Mouse (Mus musculus): ENCODE results near the gene B3gnt4.
"Not testable (repeated sequence)": the region's sequence is repeated elsewhere in the genome, so short reads cannot be mapped to it uniquely, and the experiment has no call there.

Gene B3gnt4

GRCm38 (mm10) chr5:123510160-123510559 lies at the start of gene B3gnt4:
Gene B3gnt4 (plus strand): TSS chr5:123510460.
- no peak for DNase-seq (ENCODE audit: low spot score)

DNA sequence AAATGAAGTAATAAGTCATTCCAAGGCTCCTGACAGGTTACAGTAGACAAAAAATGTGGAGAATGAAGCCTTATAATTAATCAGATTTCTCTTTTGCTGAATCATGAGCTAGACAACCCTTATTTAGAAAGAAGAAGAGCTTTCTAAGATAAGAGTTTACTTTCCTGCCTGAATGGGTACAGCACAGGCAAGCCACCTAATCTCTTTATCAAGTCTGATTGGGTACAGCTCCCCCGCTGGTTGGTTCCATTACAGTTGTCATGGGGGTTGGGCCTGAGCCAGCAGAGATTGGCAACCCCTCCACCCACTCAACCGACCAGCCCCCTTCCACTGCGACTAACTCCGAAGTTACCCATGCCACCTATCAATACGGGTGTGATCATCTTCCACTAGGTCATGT lies 48.8 kb upstream of the B3gnt4 start:
- no peak for DNase-seq (ENCODE audit: low spot score)

DNA sequence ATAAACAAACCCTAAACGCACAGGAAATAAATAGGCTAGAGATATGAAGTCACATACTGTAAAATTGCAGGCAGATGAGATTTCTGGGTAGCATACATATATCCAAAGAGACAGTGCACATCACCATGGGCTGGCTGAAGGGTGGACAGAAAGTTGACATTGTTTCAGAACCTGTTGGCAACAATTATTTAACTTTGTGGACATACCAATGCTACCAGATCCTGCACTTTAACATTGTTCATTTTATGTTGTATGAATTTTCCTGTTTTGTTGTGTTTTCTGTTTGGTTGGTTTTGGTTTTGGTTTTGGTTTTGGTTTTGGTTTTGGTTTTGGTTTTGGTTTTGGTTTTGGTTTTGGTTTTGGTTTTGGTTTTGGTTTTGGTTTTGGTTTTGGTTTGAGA lies 45.6 kb upstream of the B3gnt4 start:
- no peak for DNase-seq (ENCODE audit: low spot score)

- no peak for DNase-seq (ENCODE audit: low spot score)
These were observed 39.4 kb upstream of the B3gnt4 start for GRCm38 (mm10) chr5:123470784-123471400.

GRCm38 (mm10) chr5:123473817-123474216 lies 36.4 kb upstream of the B3gnt4 start:
- no peak for DNase-seq (ENCODE audit: low spot score)

DNA sequence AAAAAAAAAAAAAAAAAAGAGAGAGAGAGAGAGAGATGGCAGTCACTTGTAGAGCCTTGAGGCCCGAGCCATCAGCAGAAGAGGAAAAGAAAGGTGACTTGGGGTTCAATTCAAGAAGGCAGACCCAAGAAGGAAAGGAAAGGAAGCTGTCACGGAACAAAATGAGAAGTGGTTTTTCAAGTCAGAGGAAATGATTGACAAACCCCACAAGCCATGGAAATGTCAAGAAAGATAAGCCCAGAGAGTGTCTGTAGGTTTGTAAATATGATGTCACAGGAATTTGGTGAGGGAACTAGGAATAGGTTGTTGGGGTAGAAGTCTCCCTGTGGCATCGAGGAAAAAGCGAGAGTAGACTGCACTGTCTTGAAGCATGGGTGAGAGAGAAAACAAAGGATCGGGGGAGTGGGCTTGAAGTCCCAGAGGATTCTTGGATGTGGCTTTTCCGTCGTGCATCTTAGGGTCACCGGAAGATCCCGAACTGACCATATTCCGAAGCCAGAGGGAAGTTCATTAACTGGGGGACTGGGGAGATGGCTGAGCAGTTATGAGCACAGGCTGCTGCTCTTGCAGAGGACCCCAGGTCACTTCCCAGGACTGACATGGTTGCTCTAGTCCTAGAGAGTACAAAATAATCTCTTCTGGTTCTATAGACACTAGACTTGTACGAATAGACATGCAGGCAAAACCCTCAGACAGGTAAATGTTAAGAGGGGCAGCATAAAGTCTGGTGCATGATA lies 22.4 kb upstream of the B3gnt4 start:
- DNase-seq (ENCODE audit: low spot score): no peak

- DNase-seq (ENCODE audit: low spot score): no peak
These were observed 21.0 kb upstream of the B3gnt4 start, which contains the start of the genes Lrrc43 and Il31 for GRCm38 (mm10) chr5:123489112-123489785. Gene Lrrc43 (plus strand): TSS chr5:123489305. Gene Il31 (minus strand): TSS chr5:123489489.

GRCm38 (mm10) chr5:123489935-123490334 lies 20.3 kb upstream of the B3gnt4 start:
- DNase-seq (ENCODE audit: low spot score): no peak

- DNase-seq (ENCODE audit: low spot score): no peak
These were observed 10.5 kb upstream of the B3gnt4 start for GRCm38 (mm10) chr5:123499717-123500116.

DNA sequence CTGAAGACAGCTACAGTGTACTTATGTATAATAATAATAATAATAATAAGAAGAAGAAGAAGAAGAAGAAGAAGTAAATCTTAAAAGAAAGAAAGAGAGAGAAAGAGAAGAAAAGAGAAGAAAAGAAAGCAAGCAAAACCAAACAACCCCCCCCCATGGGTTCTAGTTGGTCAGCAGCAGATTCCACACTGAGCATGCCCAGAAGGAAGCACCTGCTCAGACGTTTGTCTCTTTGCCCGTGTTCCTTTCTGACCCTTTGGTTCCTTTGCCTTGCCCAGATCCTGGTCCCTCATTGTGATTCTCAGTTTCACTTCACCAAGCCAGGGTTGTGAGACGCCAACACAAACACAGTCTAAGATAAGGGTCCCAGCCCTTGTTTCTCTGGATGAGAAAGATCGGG lies 8.3 kb upstream of the B3gnt4 start:
- no peak for DNase-seq (ENCODE audit: low spot score)

GRCm38 (mm10) chr5:123507936-123508723 lies 2.1 kb upstream of the B3gnt4 start:
- peak; percentile 86 for DNase-seq (ENCODE audit: low spot score)

GRCm38 (mm10) chr5:123508921-123509320 lies 1.3 kb upstream of the B3gnt4 start:
- DNase-seq (ENCODE audit: low spot score): no peak

DNA sequence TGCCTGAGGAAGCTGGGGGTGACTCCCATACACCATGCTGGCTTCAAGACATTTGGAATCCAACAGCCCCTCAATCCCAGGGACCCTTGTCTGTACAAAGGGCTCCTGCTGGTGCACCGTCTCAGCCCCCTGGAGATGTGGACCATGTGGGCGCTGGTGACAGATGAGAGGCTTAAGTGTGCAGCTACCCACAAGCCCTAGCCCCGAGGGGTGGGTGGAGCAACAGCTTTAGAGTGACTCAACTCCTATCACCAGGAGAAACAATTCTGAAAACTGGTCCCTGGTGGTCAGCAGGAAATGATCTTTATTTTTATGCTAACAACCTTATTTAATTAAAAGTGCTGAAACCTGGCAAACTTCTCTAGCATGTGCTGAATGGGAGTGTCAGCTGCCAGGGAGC lies 1.2 kb downstream of the B3gnt4 start:
- DNase-seq (ENCODE audit: low spot score): not testable (repeated sequence)

DNA sequence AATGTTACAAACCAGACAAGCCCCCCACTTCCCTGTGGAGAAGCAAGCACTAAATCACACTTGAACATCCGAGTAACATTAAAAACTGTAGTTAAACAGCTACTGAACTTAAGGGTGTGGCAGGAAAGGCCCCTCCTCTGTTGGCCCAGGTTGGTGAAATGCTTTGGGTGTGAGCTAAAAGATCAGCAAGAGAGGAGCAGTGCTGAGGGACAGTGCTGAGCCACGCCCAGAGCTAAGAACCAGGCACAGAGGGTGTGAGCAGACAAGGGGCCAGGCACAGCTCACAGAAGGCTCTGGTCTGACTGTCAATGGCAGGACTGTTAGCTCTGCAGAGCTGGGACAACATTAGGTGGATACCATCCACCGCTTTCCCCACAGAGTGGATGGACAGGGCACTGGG lies 1.8 kb downstream of the B3gnt4 start:
- DNase-seq (ENCODE audit: low spot score): no peak

- DNase-seq (ENCODE audit: low spot score): no peak
These were observed 4.6 kb downstream of the B3gnt4 start for GRCm38 (mm10) chr5:123514871-123515270.

GRCm38 (mm10) chr5:123520666-123521065 lies 10.4 kb downstream of the B3gnt4 start:
- DNase-seq (ENCODE audit: low spot score): no peak

- no peak for DNase-seq (ENCODE audit: low spot score)
These were observed 11.4 kb downstream of the B3gnt4 start for GRCm38 (mm10) chr5:123521621-123522020.

- DNase-seq (ENCODE audit: low spot score): no peak
These were observed 11.9 kb downstream of the B3gnt4 start for GRCm38 (mm10) chr5:123522166-123522565.

DNA sequence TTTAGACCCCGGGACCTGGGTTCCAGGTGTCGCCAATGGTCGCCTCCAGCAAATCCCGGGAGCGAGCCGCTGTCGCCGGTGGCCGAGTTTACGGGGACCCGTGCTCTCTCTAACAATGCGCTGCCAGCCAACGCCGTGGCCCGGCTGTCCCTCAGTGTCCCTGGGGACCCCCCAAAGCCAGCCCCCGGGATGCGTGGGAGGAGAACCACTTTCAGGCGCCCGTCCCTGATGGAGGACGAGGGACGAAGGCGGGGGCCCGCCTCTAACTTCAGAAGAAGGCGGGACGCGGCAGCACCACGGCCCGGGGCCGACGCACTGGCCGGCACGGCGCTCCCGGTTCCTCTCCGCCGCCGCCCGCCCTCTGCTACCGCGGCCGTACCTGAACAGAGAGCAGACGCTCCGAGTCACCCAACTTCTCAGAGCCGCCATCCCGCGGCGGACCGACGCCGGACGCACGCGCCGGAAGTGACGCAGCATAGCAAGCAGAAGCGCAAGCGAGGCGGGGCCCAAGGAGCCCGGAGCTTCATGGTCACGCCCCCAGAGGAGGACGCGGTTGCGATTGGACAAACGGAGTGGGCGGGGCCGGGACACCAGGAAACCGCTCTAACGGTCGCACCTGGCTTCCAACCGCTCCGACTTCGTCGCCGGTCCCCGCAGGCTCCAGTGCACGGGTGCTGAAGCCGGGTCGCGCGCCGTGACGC lies 13.6 kb downstream of the B3gnt4 start, which contains the start of gene Diablo:
Gene Diablo, minus strand, starts transcription at position 485 of the 701 bp plus-strand sequence.
- peak; percentile 98 for DNase-seq (ENCODE audit: low spot score)

DNA sequence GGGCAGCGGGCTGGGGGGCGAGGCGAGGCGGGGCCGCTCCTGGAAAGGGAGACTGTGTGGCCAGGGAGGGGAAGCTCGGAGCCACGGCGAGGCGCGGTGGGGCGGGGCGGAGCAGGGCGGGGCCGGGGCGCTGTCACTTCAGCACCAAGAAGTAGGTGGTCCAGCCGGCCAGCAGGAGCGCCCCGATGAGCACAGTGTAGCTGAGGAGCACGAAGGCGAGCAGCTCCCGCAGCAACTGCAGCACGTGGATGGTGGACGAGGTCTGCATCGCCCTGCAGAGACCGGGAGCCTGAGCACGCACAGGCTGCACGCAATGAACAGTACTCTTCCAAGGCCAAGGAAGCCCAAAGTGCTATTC lies 14.1 kb downstream of the B3gnt4 start:
- no peak for DNase-seq (ENCODE audit: low spot score)

GRCm38 (mm10) chr5:123525281-123525680 lies 15.0 kb downstream of the B3gnt4 start, which contains the start of gene Gm49027:
Gene Gm49027 (minus strand): TSS chr5:123525488.
- DNase-seq (ENCODE audit: low spot score): no peak
